Mouse (Mus musculus) brain, embryonic 14.5 days (tissue): ENCODE data around the gene Elp5. TPM values are rescaled to one million over a fixed set of nuclear protein-coding genes. Genes with fewer than 3 reads are reported as not detected.

Source experiments
- DNase-seq: peaks from one replicate; pipeline ENCODE4 v3.0.0-alpha.2; 2011; ENCODE audit warnings: low read depth
- CTCF ChIP-seq: fragments of 200-500 bp; IDR thresholded peaks from 2 replicates; pipeline ENCODE4 v1.5.1; 2012; ENCODE audit warnings: inconsistent platforms, mild to moderate bottlenecking, moderate library complexity, borderline replicate concordance; ENCODE audit not compliant: insufficient read depth, insufficient read length; ENCODE audit errors: extremely low read depth
- POLR2A ChIP-seq: fragments of 200-500 bp; IDR thresholded peaks from 2 replicates; pipeline ENCODE4 v1.6.1; 2012; ENCODE audit warnings: mild to moderate bottlenecking, inconsistent platforms, borderline replicate concordance; ENCODE audit not compliant: poor library complexity, insufficient read depth, insufficient read length, severe bottlenecking; ENCODE audit errors: extremely low read depth
- polyA plus RNA-seq: library from polyadenylated mRNA; depleted of rRNA; stranded (reverse); fragments of >200 nt; gene quantifications from 2 replicates; pipeline ENCODE4 v1.2.3, GENCODE M21; 2012

Elp5 gene
- polyA plus RNA-seq, 1 experiment, result 127 TPM

DNA sequence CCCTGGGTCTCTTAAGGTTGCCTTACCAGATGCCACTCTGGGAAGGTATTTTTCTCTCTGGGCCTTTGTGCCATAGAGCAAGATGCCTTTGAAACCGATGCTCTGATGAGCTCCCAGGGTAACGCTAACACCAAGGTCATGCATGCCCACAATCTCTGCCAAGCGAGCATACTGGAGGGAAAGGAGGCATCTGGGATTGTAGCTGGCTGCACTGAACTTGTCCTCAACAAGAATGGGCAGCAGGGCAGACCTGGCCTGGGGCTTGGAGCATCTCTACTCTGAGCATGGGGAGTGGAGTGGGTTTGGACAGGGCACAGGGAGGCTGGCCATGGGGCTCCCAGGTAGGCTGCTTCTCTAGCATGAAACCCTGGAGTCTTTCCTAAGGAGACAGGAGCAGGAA, 31.1 kb upstream of the Elp5 start:
- no peak for TF ChIP-seq CTCF
- no peak for TF ChIP-seq POLR2A
- no peak for DNase-seq

DNA sequence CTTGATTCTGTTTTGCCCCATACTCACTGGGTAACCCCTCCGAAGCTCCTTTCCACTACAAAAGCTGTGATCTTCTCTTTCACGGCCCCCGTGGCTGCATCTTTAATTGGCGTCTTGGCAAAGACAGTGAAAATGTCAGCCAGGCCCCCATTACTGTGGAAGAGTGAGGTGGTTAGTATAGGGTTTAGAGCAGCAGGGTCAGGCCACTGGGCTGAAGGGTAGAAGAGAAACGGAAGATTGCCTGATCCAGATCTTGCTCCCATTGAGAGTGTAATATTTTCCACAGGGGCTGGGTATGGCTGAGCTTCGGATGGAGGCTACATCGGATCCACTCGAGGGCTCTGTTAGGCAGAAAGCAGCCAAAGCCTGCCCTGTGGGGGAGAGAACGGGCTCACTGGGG, 30.6 kb upstream of the Elp5 start:
- TF ChIP-seq POLR2A (no peak), CTCF (no peak)
- DNase-seq, result no peak

DNA sequence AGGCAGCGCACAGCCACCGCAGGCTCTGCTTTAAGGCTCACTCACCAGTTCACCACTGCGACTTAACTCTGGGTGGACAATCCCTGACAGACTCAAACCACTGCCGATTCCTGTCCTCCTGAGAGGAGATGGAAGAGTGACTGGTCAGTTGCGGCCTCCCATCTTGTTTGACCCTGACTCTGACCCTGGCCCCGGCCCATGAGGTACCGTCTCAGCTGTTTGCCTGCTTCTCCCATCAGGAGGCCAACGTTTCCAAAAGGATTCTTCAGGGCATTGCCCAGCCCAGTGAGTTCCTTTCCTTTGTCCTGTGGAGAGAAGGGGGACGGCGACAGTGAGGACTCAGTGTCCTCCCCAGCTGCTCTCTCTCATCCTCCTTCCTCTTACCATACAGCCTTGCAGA, 28.6 kb upstream of the Elp5 start:
- no peak for TF ChIP-seq CTCF
- TF ChIP-seq POLR2A, result no peak
- no peak for DNase-seq

DNA sequence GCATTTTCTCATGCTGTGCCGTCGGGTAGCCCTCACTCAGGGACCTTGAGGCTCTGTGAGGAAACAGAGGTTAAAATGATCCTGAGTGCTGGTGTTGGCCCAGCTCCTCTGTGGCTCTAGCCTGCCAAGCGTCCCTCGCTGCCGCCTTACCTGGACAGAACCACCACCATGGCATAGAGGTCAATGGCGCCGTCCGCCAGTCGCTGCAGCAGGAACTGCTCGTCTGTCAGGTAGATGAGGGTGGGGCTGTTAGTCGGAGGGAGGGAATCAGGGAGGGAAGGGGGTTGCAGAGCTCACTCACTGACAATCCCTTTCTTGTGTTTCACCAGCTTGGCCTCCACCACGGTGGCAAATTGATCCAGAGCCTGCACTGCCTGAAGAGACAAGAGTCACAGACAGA, 28.2 kb upstream of the Elp5 start:
- no peak for DNase-seq
- TF ChIP-seq POLR2A (no peak), CTCF (no peak)

DNA sequence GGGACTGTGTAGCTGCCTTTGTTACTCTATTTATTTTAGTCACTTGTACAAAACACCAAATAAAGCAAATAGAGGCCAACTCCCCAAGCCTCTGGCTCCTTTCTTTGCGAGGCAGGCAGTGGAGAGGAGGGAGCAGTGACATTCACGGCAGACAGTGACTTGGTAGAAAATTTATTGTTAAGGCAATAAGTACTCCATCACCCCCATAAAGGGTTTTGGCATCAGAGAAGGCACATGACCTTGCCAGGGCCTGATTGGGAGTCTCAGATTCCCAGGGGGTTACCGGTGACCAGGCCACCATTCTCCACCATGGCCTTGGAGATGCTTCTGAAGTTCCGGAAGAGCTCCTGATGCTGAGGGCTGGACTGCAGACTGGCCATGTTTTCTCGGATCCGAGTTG, 27.7 kb upstream of the Elp5 start:
- TF ChIP-seq POLR2A (no peak), CTCF (no peak)
- no peak for DNase-seq

DNA sequence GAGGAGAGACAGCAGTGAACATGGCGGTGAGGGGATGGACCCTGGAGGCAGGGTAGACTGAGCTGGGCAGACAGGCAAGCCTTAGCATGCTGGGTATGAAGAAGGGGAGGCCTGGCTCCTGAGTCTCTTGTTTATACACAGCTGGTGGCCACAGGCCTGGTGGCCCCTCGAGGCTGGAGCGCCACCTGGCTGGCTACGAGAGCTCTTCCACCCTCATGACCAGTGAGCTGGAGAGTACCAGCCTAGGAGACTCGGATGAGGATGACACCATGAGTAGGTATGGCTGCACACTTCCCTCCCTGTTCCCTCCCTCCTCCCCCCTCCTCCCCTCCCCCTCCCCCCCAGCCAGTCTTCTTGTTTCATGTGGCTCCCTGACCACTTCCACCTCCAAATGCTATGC, 23.2 kb upstream of the Elp5 start:
- DNase-seq, result no peak
- TF ChIP-seq CTCF, result peak; percentile 42
- no peak for TF ChIP-seq POLR2A

DNA sequence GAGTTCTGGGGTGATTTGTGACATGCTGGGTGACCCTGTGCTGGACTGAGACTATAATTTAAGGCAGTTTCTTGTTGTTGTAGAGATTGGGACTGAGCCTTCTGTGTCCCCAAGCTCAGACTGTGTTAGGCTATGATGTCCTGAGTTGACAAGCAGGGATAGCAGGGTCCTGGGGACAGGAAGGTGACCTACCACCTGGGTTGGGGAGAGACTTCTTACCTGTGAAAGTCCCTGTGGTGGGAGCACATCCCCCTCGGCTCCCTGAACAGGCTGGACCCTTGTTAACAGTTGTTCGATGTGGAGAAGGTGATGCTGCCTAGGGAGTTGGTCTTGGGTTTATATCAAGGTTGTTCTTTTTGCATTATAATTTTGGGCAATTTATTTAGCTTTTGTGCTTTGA, 20.2 kb upstream of the Elp5 start:
- TF ChIP-seq POLR2A, result no peak
- no peak for TF ChIP-seq CTCF
- DNase-seq, result no peak

DNA sequence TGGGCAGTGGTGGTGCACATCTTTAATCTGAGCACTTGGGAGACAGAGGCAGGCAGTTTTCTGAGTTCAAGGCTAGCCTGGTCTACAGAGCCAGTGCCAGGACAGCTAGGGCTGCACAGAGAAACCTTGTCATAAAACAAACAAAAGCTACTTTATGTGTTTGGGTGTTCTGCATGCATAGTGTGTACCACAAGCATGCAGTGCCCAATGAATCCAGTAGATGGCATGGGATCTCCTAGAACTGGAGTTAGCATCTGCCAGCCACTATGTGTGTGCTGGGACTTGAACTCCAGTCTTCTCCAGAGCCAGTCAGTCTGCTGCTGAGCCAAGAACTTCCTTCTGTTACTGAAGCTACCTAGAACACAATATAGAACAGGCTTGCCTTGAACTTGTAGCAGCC, 19.5 kb upstream of the Elp5 start:
- TF ChIP-seq POLR2A, result no peak
- TF ChIP-seq CTCF, result peak; percentile 48; the same call in 1 of the 2 replicates
- DNase-seq, result peak; percentile 62

DNA sequence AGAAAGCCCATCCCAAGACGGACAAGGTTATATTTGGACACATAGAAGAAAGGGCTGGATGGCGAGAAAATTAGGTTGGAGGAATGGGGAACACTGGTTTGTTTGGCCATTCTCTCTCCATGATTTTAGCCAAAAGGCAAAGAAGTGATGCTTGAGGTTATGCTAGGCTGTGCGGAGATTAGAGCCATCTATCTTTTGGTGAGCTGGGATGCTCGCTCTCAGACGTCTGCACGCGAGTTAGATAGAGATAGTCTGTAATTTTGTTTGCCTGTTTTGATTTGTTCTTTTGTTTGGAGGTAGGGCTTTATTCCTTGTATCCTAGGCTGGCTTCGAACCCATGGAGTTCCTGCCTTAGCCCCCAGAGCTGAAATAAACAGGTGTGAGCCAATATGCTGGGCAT, 18.8 kb upstream of the Elp5 start:
- TF ChIP-seq CTCF (no peak), POLR2A (no peak)
- no peak for DNase-seq

DNA sequence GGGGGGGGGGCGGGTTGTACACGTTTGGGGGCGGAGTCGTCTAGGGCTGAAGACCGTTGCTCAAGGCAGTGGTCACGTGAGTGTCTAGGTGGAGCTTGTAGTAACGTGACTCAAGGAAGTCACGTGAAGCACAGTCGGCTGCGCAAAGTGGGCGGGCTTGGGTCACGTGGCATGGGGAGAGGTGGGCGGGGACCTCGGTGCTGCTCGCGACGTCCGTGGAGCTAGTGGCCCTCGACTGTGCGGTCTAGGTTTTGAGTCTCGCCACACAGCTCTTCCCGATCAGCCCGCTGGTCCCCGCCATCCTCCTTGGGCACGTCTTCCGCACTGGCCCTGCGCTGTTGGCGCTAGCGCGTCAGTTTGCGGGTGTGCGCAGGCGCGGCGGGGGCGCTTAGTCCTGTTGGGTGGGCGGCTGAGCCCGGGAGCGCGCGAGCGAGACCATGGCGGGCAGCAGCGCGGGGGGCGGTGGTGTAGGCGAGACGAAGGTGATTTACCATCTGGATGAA, 18.1 kb upstream of the Elp5 start, which contains the start of gene Dvl2:
Gene Dvl2 (plus strand): TSS at position 200 of the 503 bp plus-strand sequence.
- TF ChIP-seq POLR2A, result peak; percentile 72; the same call in 1 of the 2 replicates
- no peak for TF ChIP-seq CTCF
- DNase-seq, result peak; percentile 99

DNA sequence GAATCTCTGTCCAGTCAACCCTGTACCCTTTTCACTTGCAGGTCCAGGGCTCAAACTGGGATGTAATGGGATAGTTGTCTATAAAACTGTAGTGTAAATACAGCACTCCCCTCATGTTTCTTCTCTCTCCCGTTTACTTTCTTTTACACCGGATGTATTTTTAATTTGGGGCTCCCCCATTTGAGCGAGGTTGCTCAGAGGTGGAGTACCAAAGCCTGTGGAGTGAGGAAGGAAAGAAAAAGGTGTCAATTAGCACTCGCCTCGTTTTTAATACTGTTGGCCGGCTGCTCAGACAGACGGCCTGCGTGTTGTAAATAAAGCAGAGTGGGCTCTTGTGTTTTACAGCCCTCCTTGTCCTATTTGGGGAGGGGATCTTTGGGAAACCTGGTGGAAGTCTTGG, 17.3 kb upstream of the Elp5 start:
- TF ChIP-seq CTCF (no peak), POLR2A (no peak)
- no peak for DNase-seq

DNA sequence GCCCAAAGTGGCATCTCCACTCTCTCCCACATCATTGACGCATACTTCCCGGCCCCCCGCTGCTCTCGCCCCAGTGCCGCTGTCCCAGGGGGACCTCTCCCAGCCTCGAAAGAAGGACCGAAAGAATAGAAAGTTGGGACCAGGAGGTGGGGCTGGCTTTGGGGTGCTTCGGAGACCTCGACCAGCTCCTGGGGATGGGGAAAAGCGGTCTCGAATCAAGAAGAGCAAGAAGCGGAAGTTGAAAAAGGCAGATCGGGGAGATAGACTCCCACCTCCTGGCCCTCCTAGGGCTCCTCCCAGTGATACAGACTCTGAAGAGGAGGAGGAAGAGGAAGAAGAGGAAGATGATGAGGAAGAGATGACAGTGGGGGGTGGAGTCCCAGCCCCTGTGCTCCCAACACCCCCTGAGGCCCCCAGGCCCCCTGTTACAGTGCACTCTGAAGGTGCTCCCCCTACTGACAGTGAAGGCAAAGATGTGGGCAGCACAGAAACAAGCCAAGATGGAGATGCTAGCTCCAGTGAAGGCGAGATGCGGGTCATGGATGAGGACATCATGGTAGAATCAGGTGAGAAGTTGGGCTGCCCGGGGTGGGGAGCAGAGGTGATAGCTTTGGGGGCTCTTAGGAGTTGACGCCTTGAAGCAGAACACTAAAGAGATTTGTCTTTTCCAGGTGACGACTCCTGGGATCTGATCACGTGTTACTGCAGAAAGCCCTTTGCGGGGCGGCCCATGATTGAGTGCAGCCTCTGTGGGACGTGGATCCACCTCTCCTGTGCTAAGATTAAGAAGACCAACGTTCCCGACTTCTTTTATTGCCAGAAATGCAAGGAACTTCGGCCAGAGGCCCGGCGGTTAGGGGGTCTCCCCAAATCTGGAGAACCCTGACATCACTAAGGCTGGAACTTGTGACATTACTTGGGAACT, 16.5 kb upstream of the Elp5 start:
- DNase-seq, result no peak
- no peak for TF ChIP-seq POLR2A
- peak; percentile 21; the same call in 1 of the 2 replicates for TF ChIP-seq CTCF

DNA sequence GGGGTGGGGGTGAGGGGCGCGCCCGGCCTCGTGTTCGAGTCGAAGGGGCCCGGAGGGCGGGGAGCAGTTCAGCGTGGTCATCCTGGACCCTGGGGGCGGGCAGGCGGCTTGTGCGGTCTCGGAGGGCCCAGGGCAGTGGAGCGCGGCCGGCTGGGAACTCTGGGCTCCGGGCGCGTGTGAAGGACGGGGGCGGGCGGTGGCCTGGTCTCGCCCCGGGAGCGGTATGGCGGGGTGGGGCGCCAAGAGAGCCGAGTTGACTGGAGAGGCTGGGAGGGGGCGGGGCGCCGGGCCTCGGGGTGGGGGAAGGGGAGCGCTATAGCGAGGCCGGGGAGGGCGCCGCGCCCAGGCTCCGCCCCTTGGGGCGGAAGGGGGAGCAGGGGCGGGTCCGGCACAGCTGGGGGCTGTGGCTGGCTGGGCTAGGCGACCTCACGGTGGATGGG, 14.8 kb upstream of the Elp5 start:
- peak; percentile 84 for DNase-seq
- TF ChIP-seq POLR2A (0 out of 2 replicates have a peak, but pooled peaks have one; percentile 41), CTCF (no peak)

DNA sequence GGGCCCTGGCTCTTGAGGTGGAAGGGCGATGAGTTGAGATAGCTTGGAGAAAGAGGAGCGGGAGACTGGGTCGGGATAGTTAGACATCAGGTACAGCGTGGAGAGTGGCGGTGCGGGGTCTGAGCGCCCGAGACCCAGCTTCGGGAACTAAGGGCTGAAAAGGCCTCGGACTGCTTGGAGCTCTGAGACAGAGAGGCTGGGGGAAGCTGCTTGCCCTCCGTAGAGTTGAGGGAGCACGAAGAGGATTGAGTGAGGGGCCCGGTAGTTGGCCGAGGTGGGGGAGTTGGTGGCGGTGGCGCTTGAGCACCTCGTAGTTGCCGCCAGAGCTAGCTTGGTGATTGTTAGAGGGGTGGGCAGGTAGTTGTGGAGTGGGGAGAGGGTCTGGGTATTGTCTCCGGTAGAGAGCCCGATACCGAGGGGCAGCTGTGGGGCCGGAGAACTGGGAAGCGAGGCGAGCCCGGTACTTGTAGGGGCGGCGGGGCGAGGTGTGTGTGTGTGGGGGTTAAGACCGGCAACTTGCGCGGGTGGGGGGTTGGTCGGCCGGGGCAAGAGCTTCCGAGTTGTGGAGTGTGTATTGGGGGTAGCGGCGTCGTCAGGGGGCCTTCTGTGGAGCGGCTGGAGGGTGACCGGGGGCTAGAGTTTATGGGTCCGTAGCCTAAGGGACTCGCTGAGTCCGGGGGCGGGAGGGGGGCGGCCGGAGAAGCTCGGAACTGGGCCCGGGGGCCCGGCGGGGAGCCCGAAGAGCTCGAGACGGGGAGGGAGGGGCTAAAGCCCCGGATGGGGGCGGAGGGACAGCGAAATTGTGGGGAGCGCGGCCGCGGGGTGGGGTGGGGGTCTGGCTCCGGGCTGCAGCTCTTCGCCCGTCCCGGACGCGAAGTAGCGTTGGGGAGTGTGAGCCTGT, 14.1 kb upstream of the Elp5 start:
- no peak for TF ChIP-seq POLR2A
- TF ChIP-seq CTCF, result no peak
- DNase-seq, result peak; percentile 61
